Mouse (Mus musculus) Patski (cell line): ENCODE measurements around the gene Xrcc4. TPM values are rescaled to one million over a fixed set of nuclear protein-coding genes. Genes with fewer than 3 reads are reported as not detected.

Source experiments
- ATAC-seq: fragments of 100-300 bp; one replicate; pipeline ENCODE4 v1.8.0; 2021
- CTCF ChIA-PET: fragments of 350-600 bp; sonication (Branson Sonifier 250); formaldehyde crosslinking; loops from one replicate; lab custom pipeline; 2022; ENCODE audit warnings: inconsistent platforms; lab: Charles Lee
- POLR2A ChIA-PET: fragments of 350-600 bp; sonication (Branson Sonifier 250); formaldehyde crosslinking; loops from one replicate; lab custom pipeline; 2022; ENCODE audit warnings: antibody characterized with exemption, inconsistent platforms; lab: Charles Lee
- DNase-seq: peaks from one replicate; pipeline ENCODE4 v3.0.0-alpha.2; 2011; ENCODE audit warnings: low read depth, low spot score
- H3K27me3 ChIP-seq: fragments of 371-371 bp; one replicate; pipeline ENCODE4 v1.5.1; 2021
- CTCF ChIP-seq: fragments of 100-300 bp; IDR thresholded peaks from one replicate; pipeline ENCODE4 v1.5.1; 2021
- in situ Hi-C: fragments of 300-500 bp; cut with MboI; formaldehyde crosslinking; loops from 3 replicates; pipeline ENCODE4 v1.11.1; 2018; ENCODE audit warnings: low pct_unique_long_range_greater_than_20kb, mixed read lengths
- polyA plus RNA-seq: library from polyadenylated mRNA; unstranded; gene quantifications from one replicate; pipeline ENCODE4 v1.2.3, GENCODE M21; 2021

Gene Xrcc4
- polyA plus RNA-seq, 1 experiment from 2014 or later, result 18.7 TPM

GRCm38 (mm10) chr13:89828429-89828970 lies 260.9 kb downstream of the Xrcc4 start:
- ATAC-seq, result peak; percentile 91
- no peak for TF ChIP-seq CTCF
- CTCF ChIA-PET, result no interaction called here
- peak; percentile 17 for DNase-seq
- in situ Hi-C loops, result no loop called here
- H3K27me3 ChIP-seq, result no peaks in the 10 kb centered on the region
- POLR2A ChIA-PET, result no interaction called here

GRCm38 (mm10) chr13:89827838-89828237 lies 261.6 kb downstream of the Xrcc4 start:
- in situ Hi-C loops, result no loop called here
- H3K27me3 ChIP-seq, result no peaks in the 10 kb centered on the region
- TF ChIP-seq CTCF, result no peak
- ATAC-seq (no peak), DNase-seq (no peak)
- ChIA-PET CTCF (no interaction called here), POLR2A (no interaction called here)

GRCm38 (mm10) chr13:89814543-89814942 lies 274.9 kb downstream of the Xrcc4 start:
- in situ Hi-C loops, result no loop called here
- ChIA-PET CTCF (no interaction called here), POLR2A (no interaction called here)
- DNase-seq, result no peak
- TF ChIP-seq CTCF, result no peak
- no peaks in the 10 kb centered on the region for H3K27me3 ChIP-seq
- ATAC-seq, result no peak

- no peak for TF ChIP-seq CTCF
- ATAC-seq (no peak), DNase-seq (no peak)
- POLR2A ChIA-PET, result no interaction called here
- CTCF ChIA-PET, result no interaction called here
- no peaks in the 10 kb centered on the region for H3K27me3 ChIP-seq
- in situ Hi-C loops, result no loop called here
Observed at GRCm38 (mm10) chr13:89812169-89812568, 277.2 kb downstream of the Xrcc4 start.

- in situ Hi-C loops, result no loop called here
- ChIA-PET POLR2A (no interaction called here), CTCF (interaction anchor here (1.1 kb wide), 1 partner anchor 97 kb away, joined by 3 read pairs; no protein-coding TSS in a partner anchor)
Observed at GRCm38 (mm10) chr13:89809024-89809423, 280.4 kb downstream of the Xrcc4 start.

GRCm38 (mm10) chr13:89801901-89802300 lies 287.5 kb downstream of the Xrcc4 start:
- ATAC-seq (no peak), DNase-seq (no peak)
- no peaks in the 10 kb centered on the region for H3K27me3 ChIP-seq
- ChIA-PET CTCF (no interaction called here), POLR2A (no interaction called here)
- TF ChIP-seq CTCF, result no peak
- in situ Hi-C loops, result no loop called here

More at GRCm38 (mm10) chr13:89809024-89809423, 280.4 kb downstream of the Xrcc4 start:
- no peak for DNase-seq
- TF ChIP-seq CTCF, result no peak
- ATAC-seq, result no peak
- no peaks in the 10 kb centered on the region for H3K27me3 ChIP-seq

- in situ Hi-C loops, result no loop called here
- H3K27me3 ChIP-seq, result no peaks in the 10 kb centered on the region
- no peak for DNase-seq
- ChIA-PET CTCF (interaction anchor here (0.7 to 1.2 kb wide), 2 partner anchors 9 to 10 kb away, joined by 3 read pairs; no protein-coding TSS in a partner anchor), POLR2A (no interaction called here)
- no peak for TF ChIP-seq CTCF
- no peak for ATAC-seq
Observed at GRCm38 (mm10) chr13:89797721-89798120, 291.7 kb downstream of the Xrcc4 start.

- in situ Hi-C loops, result no loop called here
- DNase-seq (no peak), ATAC-seq (no peak)
- CTCF ChIA-PET, result interaction anchor here (1.2 kb wide), 1 partner anchor 13 kb away, joined by 3 read pairs; no protein-coding TSS in a partner anchor
- POLR2A ChIA-PET, result no interaction called here
- TF ChIP-seq CTCF, result no peak
- no peaks in the 10 kb centered on the region for H3K27me3 ChIP-seq
Observed at GRCm38 (mm10) chr13:89791475-89791874, 297.9 kb downstream of the Xrcc4 start.

GRCm38 (mm10) chr13:89782886-89783285 lies 306.5 kb downstream of the Xrcc4 start:
- CTCF ChIA-PET, result no interaction called here
- TF ChIP-seq CTCF, result no peak
- ATAC-seq (no peak), DNase-seq (no peak)
- H3K27me3 ChIP-seq, result no peaks in the 10 kb centered on the region
- POLR2A ChIA-PET, result no interaction called here
- in situ Hi-C loops, result no loop called here

GRCm38 (mm10) chr13:89780276-89780675 lies 309.1 kb downstream of the Xrcc4 start:
- ChIA-PET POLR2A (no interaction called here), CTCF (interaction anchor here (1.2 to 1.4 kb wide), 2 partner anchors 41 to 735 kb away, joined by 3 read pairs; no protein-coding TSS in a partner anchor)
- in situ Hi-C loops, result no loop called here
- DNase-seq (no peak), ATAC-seq (no peak)
- no peaks in the 10 kb centered on the region for H3K27me3 ChIP-seq
- no peak for TF ChIP-seq CTCF

GRCm38 (mm10) chr13:89779208-89779911 lies 310.0 kb downstream of the Xrcc4 start:
- ATAC-seq (no peak), DNase-seq (peak; percentile 15)
- in situ Hi-C loops, result no loop called here
- POLR2A ChIA-PET, result interaction anchor here (0.6 to 0.7 kb wide), 2 partner anchors 610 to 1061 kb away, joined by 3 read pairs; no protein-coding TSS in a partner anchor
- CTCF ChIA-PET, result interaction anchor here (0.6 to 1.5 kb wide), 13 partner anchors 12 to 1061 kb away, joined by 3 to 4 read pairs (median 3); no protein-coding TSS in a partner anchor
- H3K27me3 ChIP-seq, result no peaks in the 10 kb centered on the region
- peak; percentile 63 for TF ChIP-seq CTCF
